Mouse (Mus musculus): ENCODE data around the gene Ltk. TPM values are rescaled to one million over a fixed set of nuclear protein-coding genes. Genes with fewer than 3 reads are reported as not detected.

Gene Ltk
- polyA plus RNA-seq (2015; fragmentation: Nextera tagmentation; extraction: Ambion mirVana), result 0.08 TPM in 1 of 2 replicates, not detected in the other

- H3K4me3 ChIP-seq (replicated peaks), result no peak within 1 kb of the TSS
- no peak within 1 kb of the TSS for H3K9ac ChIP-seq
- H3K27me3 ChIP-seq, result peaks cover 72% of the 10 kb centered on the region
- H3K27ac ChIP-seq, result no peak within 1 kb of the TSS
- ATAC-seq (ENCODE audit: low read depth) (no peak), DNase-seq (no peak)
- H3K36me3 ChIP-seq, result peaks cover 13% of the 10 kb centered on the region
- H3K4me1 ChIP-seq (replicated peaks), result peaks cover 19% of the 10 kb centered on the region
- no peaks in the 10 kb centered on the region for H3K9me3 ChIP-seq (replicated peaks)
- 13% methylated on average over 9 of the region's 9 CpGs for WGBS (ENCODE audit: insufficient replicate concordance)
- H3K4me2 ChIP-seq, result no peak within 1 kb of the TSS
Observed at GRCm38 (mm10) chr2:119760251-119760650, at the start of gene Ltk. Gene Ltk, minus strand, starts transcription at chr2:119760431.

GRCm38 (mm10) chr2:119808881-119809280 is 48.6 kb upstream of the Ltk start:
- WGBS (ENCODE audit: insufficient replicate concordance), result 24% methylated on average over 4 of the region's 4 CpGs
- Histone ChIP-seq H3K4me1 (replicated peaks) (0 out of 2 replicates have a peak, but pooled peaks cover 7% of the 10 kb centered on the region), H3K4me3 (replicated peaks) (no peak overlapping the region), H3K27me3 (peaks cover 30% of the 10 kb centered on the region), H3K9me3 (replicated peaks) (no peaks in the 10 kb centered on the region), H3K4me2 (no peak overlapping the region), H3K9ac (no peak overlapping the region), H3K36me3 (0 out of 2 replicates have a peak, but pooled peaks cover 2% of the 10 kb centered on the region), H3K27ac (no peak overlapping the region)
- DNase-seq, result no peak
- ATAC-seq (ENCODE audit: low read depth), result no peak

- ATAC-seq (ENCODE audit: low read depth), result no peak
- no peaks in the 10 kb centered on the region for H3K9me3 ChIP-seq (replicated peaks)
- no peak overlapping the region for H3K4me2 ChIP-seq
- no peak overlapping the region for H3K27ac ChIP-seq
- 43% methylated on average over 4 of the region's 4 CpGs for WGBS (ENCODE audit: insufficient replicate concordance)
- H3K4me1 ChIP-seq (replicated peaks), result 0 out of 2 replicates have a peak, but pooled peaks cover 7% of the 10 kb centered on the region
- H3K4me3 ChIP-seq (replicated peaks), result no peak overlapping the region
- no peak overlapping the region for H3K9ac ChIP-seq
- H3K36me3 ChIP-seq, result 0 out of 2 replicates have a peak, but pooled peaks cover 2% of the 10 kb centered on the region
- H3K27me3 ChIP-seq, result peaks cover 35% of the 10 kb centered on the region
- no peak for DNase-seq
Observed at GRCm38 (mm10) chr2:119808438-119808837, 48.2 kb upstream of the Ltk start.

GRCm38 (mm10) chr2:119805536-119805935 is 45.3 kb upstream of the Ltk start:
- no peaks in the 10 kb centered on the region for H3K36me3 ChIP-seq
- 72% methylated on average over 8 of the region's 8 CpGs for WGBS (ENCODE audit: insufficient replicate concordance)
- H3K27me3 ChIP-seq, result peaks cover 59% of the 10 kb centered on the region
- H3K9ac ChIP-seq, result no peak overlapping the region
- H3K4me2 ChIP-seq, result no peak overlapping the region
- no peak overlapping the region for H3K4me3 ChIP-seq (replicated peaks)
- DNase-seq (no peak), ATAC-seq (ENCODE audit: low read depth) (no peak)
- H3K9me3 ChIP-seq (replicated peaks), result no peaks in the 10 kb centered on the region
- H3K27ac ChIP-seq, result no peak overlapping the region
- peaks cover 7% of the 10 kb centered on the region; the same call in 1 of the 2 replicates for H3K4me1 ChIP-seq (replicated peaks)

DNA sequence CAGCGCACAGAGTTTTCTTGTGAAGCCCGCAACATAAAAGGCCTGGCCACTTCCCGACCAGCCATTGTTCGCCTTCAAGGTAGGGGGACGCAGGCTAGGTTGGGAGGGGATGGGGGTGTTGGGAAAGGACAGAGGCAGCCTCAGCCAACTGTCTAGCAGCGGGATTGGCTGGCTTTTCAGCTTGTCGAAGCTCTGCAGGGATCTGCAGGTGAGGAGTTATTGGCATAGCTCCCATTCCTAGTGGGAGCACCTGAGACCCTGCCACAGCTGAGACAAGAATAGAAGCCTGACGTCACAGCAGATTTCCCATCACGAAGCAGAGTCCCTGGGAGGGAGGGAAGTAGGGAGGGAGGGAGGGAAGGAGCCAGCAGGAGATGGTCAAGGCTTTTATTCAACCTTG is 44.5 kb upstream of the Ltk start:
- Histone ChIP-seq H3K27ac (no peak overlapping the region), H3K9me3 (replicated peaks) (no peaks in the 10 kb centered on the region), H3K36me3 (no peaks in the 10 kb centered on the region), H3K4me3 (replicated peaks) (no peak overlapping the region), H3K9ac (no peak overlapping the region), H3K4me2 (no peak overlapping the region), H3K4me1 (replicated peaks) (peaks cover 13% of the 10 kb centered on the region), H3K27me3 (peaks cover 60% of the 10 kb centered on the region)
- WGBS (ENCODE audit: insufficient replicate concordance), result 53% methylated on average over 9 of the region's 9 CpGs
- ATAC-seq (ENCODE audit: low read depth), result no peak
- no peak for DNase-seq

DNA sequence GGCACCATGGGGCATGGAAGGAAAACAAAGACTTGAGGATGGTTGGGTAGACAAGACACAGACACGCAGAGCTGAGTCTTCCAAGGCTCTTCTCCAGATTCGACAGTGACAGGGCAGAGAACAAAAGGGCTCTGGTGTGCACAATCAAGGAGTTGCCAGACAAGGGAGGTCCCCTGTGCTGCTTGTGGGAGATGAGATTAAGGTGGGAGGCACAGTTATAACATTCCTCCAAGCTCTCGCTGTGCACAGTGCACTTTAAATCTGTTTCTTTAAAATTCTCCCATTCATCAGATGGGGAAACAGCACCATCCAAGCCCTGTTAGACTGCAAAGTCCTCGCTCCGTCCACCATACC is 44.0 kb upstream of the Ltk start:
- WGBS (ENCODE audit: insufficient replicate concordance), result 61% methylated on average over 5 of the region's 5 CpGs
- DNase-seq (no peak), ATAC-seq (ENCODE audit: low read depth) (no peak)
- H3K4me1 ChIP-seq (replicated peaks), result peaks cover 16% of the 10 kb centered on the region
- no peak overlapping the region for H3K27ac ChIP-seq
- peaks cover 60% of the 10 kb centered on the region for H3K27me3 ChIP-seq
- no peaks in the 10 kb centered on the region for H3K9me3 ChIP-seq (replicated peaks)
- no peak overlapping the region for H3K9ac ChIP-seq
- H3K4me3 ChIP-seq (replicated peaks), result no peak overlapping the region
- H3K36me3 ChIP-seq, result no peaks in the 10 kb centered on the region
- no peak overlapping the region for H3K4me2 ChIP-seq

- H3K4me1 ChIP-seq (replicated peaks), result peaks cover 18% of the 10 kb centered on the region
- ATAC-seq (ENCODE audit: low read depth) (no peak), DNase-seq (no peak)
- 49% methylated on average over 6 of the region's 6 CpGs for WGBS (ENCODE audit: insufficient replicate concordance)
- H3K27me3 ChIP-seq, result peaks cover 65% of the 10 kb centered on the region
- H3K27ac ChIP-seq, result no peak overlapping the region
- H3K4me2 ChIP-seq, result no peak overlapping the region
- no peak overlapping the region for H3K9ac ChIP-seq
- H3K4me3 ChIP-seq (replicated peaks), result no peak overlapping the region
- H3K9me3 ChIP-seq (replicated peaks), result no peaks in the 10 kb centered on the region
- no peaks in the 10 kb centered on the region for H3K36me3 ChIP-seq
Observed at GRCm38 (mm10) chr2:119803618-119804274, 43.5 kb upstream of the Ltk start.

DNA sequence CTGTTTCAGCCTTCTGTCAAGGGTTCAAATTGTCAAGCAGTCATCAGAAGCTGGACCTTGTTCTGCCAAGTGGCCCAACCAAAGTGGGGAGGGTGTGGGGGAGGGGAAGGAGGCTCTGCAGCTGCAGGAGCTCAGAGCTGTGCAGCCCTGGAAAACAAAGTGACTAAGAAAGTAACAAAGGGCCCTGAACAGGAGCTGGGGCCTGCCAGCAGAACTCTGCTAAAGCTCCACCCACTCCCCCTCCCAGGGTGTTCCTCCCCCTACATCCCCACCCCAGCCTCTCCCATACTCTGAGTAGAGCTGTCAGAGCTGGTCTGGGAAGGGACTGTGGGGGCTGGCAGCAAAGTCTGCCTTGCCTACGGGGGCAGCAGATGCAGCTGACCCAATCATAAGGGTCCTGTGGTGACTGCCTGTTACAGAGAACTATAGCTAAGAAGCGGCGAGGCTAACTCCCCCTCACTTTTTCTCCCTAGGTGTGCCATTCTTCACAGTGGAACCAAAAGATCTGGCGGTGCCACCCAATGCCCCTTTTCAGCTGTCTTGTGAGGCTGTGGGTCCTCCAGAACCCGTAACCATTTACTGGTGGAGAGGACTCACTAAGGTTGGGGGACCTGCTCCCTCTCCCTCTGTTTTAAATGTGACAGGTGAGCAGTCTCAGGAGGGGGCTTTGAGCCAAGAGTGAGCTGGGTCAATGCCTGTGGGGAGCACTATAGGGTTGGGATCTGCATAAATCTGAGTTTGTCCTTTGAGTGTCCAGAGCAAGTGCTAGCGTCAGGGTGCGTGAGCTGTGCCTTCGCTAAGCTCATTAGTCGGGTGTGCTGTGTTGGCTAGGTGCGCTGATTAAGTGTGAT is 42.8 kb upstream of the Ltk start:
- no peak overlapping the region for H3K9ac ChIP-seq
- H3K9me3 ChIP-seq (replicated peaks), result no peaks in the 10 kb centered on the region
- H3K27me3 ChIP-seq, result peaks cover 73% of the 10 kb centered on the region
- H3K4me3 ChIP-seq (replicated peaks), result no peak overlapping the region
- ATAC-seq (ENCODE audit: low read depth), result no peak
- WGBS (ENCODE audit: insufficient replicate concordance), result 63% methylated on average over 10 of the region's 10 CpGs
- no peak overlapping the region for H3K27ac ChIP-seq
- H3K36me3 ChIP-seq, result no peaks in the 10 kb centered on the region
- H3K4me1 ChIP-seq (replicated peaks), result peaks cover 17% of the 10 kb centered on the region
- DNase-seq, result no peak
- no peak overlapping the region for H3K4me2 ChIP-seq

GRCm38 (mm10) chr2:119800876-119801846 is 40.9 kb upstream of the Ltk start:
- no peak overlapping the region for H3K9ac ChIP-seq
- no peak for ATAC-seq (ENCODE audit: low read depth)
- H3K4me2 ChIP-seq, result no peak overlapping the region; the same call in 1 of the 2 replicates
- H3K27ac ChIP-seq, result no peak overlapping the region
- no peak overlapping the region for H3K4me3 ChIP-seq (replicated peaks)
- H3K9me3 ChIP-seq (replicated peaks), result no peaks in the 10 kb centered on the region
- H3K36me3 ChIP-seq, result no peaks in the 10 kb centered on the region
- WGBS (ENCODE audit: insufficient replicate concordance), result 52% methylated on average over 15 of the region's 15 CpGs
- H3K27me3 ChIP-seq, result peaks cover 91% of the 10 kb centered on the region
- peaks cover 15% of the 10 kb centered on the region for H3K4me1 ChIP-seq (replicated peaks)
- no peak for DNase-seq

GRCm38 (mm10) chr2:119799961-119800550 is 39.8 kb upstream of the Ltk start:
- H3K36me3 ChIP-seq, result no peaks in the 10 kb centered on the region
- DNase-seq (no peak), ATAC-seq (ENCODE audit: low read depth) (no peak; the same call in 1 of the 2 replicates)
- peak overlapping the region; percentile 66 for H3K9ac ChIP-seq
- H3K4me3 ChIP-seq (replicated peaks), result peak overlapping the region; percentile 63
- H3K9me3 ChIP-seq (replicated peaks), result no peaks in the 10 kb centered on the region
- 1% methylated on average over 27 of the region's 27 CpGs for WGBS (ENCODE audit: insufficient replicate concordance)
- peak overlapping the region; percentile 85 for H3K4me2 ChIP-seq
- H3K27me3 ChIP-seq, result peaks cover 95% of the 10 kb centered on the region
- no peak overlapping the region for H3K27ac ChIP-seq
- H3K4me1 ChIP-seq (replicated peaks), result peaks cover 15% of the 10 kb centered on the region
